Mouse (Mus musculus): ENCODE measurements around the gene Inpp5f. TPM values are rescaled to one million over a fixed set of nuclear protein-coding genes. Genes with fewer than 3 reads are reported as not detected.
A peak's percentile ranks its signal among the peaks of the same experiment; 100 is the strongest.
"Not testable (repeated sequence)": the region's sequence is repeated elsewhere in the genome, so short reads cannot be mapped to it uniquely, and the experiment has no call there.

Inpp5f gene
- 10 to 100 TPM; 21.2 to 28.7 TPM for total RNA-seq (2021)
- long read RNA-seq, experiment 1, full-length matches to known transcripts, result 2 of 10 reads
- long read RNA-seq, experiment 1, partial matches to known transcripts, result 8 of 10 reads
- long read RNA-seq, experiment 1, other reads (novel, unspliced or antisense), result 0 of 10 reads
- long read RNA-seq, experiment 2, full-length matches to known transcripts, result 3 of 6 reads
- long read RNA-seq, experiment 2, partial matches to known transcripts, result 1 of 6 reads
- long read RNA-seq, experiment 2, other reads (novel, unspliced or antisense), result 2 of 6 reads

GRCm38 (mm10) chr7:128610897-128611798 is at the start of gene Inpp5f:
TSS of gene Inpp5f (plus strand) at chr7:128611328.
- peak; percentile 98 to 99 for DNase-seq

GRCm38 (mm10) chr7:128563373-128563772 is 47.8 kb upstream of the Inpp5f start:
- DNase-seq, result peak; percentile 56 to 67

GRCm38 (mm10) chr7:128566311-128566710 is 44.8 kb upstream of the Inpp5f start:
- no peak for DNase-seq

GRCm38 (mm10) chr7:128567561-128568244 is 43.4 kb upstream of the Inpp5f start:
- no peak for DNase-seq

- DNase-seq, result not testable (repeated sequence)
Observed at GRCm38 (mm10) chr7:128569429-128569828, 41.7 kb upstream of the Inpp5f start.

- no peak for DNase-seq
Observed at GRCm38 (mm10) chr7:128569987-128570656, 41.0 kb upstream of the Inpp5f start.

- DNase-seq, result not testable (repeated sequence)
Observed at GRCm38 (mm10) chr7:128570657-128571056, 40.5 kb upstream of the Inpp5f start.

GRCm38 (mm10) chr7:128572030-128572429 is 39.1 kb upstream of the Inpp5f start:
- no peak for DNase-seq

GRCm38 (mm10) chr7:128575211-128575610 is 35.9 kb upstream of the Inpp5f start:
- peak; percentile 38 to 43 for DNase-seq

- no peak for DNase-seq
Observed at GRCm38 (mm10) chr7:128575794-128576193, 35.3 kb upstream of the Inpp5f start.

GRCm38 (mm10) chr7:128577607-128578006 is 33.5 kb upstream of the Inpp5f start:
- no peak for DNase-seq

GRCm38 (mm10) chr7:128578199-128578945 is 32.8 kb upstream of the Inpp5f start:
- no peak for DNase-seq

GRCm38 (mm10) chr7:128579381-128579780 is 31.7 kb upstream of the Inpp5f start:
- DNase-seq, result no peak

GRCm38 (mm10) chr7:128580318-128580717 is 30.8 kb upstream of the Inpp5f start:
- DNase-seq, result no peak

- peak in 1 of 2 experiments; percentile 25 for DNase-seq
Observed at GRCm38 (mm10) chr7:128581864-128582484, 29.2 kb upstream of the Inpp5f start.

GRCm38 (mm10) chr7:128583213-128583948 is 27.7 kb upstream of the Inpp5f start:
- DNase-seq, result peak; percentile 58 to 59

- no peak for DNase-seq
Observed at GRCm38 (mm10) chr7:128587334-128587933, 23.7 kb upstream of the Inpp5f start.

GRCm38 (mm10) chr7:128591345-128592084 is 19.6 kb upstream of the Inpp5f start:
- DNase-seq, result no peak
